Mouse (Mus musculus) midbrain, embryonic 12.5 days (tissue): Measurements from ENCODE around the gene Ccnq. TPM values are rescaled to one million over a fixed set of nuclear protein-coding genes. Genes with fewer than 3 reads are reported as not detected.
"Not testable (repeated sequence)": the region's sequence is repeated elsewhere in the genome, so short reads cannot be mapped to it uniquely, and the experiment has no call there.

Experiments used
- ATAC-seq: fragments of 200-750 bp; cut with Nextera tagmentation; 2 replicates; pipeline ENCODE4 v1.8.0; 2017; ENCODE audit warnings: low read depth, moderate TSS enrichment, moderate library complexity; ENCODE audit not compliant: low FRiP score
- H3K27ac ChIP-seq: fragments of 300-500 bp; sonication (generic); replicated peaks from 2 replicates; pipeline ENCODE4 v1.5.1; 2016; ENCODE audit warnings: mild to moderate bottlenecking
- H3K27me3 ChIP-seq: fragments of 300-500 bp; sonication (generic); 2 replicates; pipeline ENCODE4 v1.6.1; 2016; ENCODE audit warnings: mild to moderate bottlenecking
- H3K36me3 ChIP-seq: fragments of 300-500 bp; sonication (generic); 2 replicates; pipeline ENCODE4 v1.6.1; 2016
- H3K4me1 ChIP-seq: fragments of 300-500 bp; sonication (generic); 2 replicates; pipeline ENCODE4 v1.6.1; 2016
- H3K4me2 ChIP-seq: fragments of 300-500 bp; sonication (generic); replicated peaks from 2 replicates; pipeline ENCODE4 v1.6.1; 2016; ENCODE audit warnings: mild to moderate bottlenecking, moderate library complexity
- H3K4me3 ChIP-seq: fragments of 300-500 bp; sonication (generic); 2 replicates; pipeline ENCODE4 v1.5.1; 2016; ENCODE audit warnings: mild to moderate bottlenecking
- H3K9ac ChIP-seq: fragments of 300-500 bp; sonication (generic); replicated peaks from 2 replicates; pipeline ENCODE4 v1.6.1; 2016; ENCODE audit warnings: mild to moderate bottlenecking, moderate library complexity
- H3K9me3 ChIP-seq: fragments of 300-500 bp; sonication (generic); 2 replicates; pipeline ENCODE4 v1.6.1; 2016; ENCODE audit warnings: mild to moderate bottlenecking
- WGBS: fragments of 180-500 bp; shearing (Covaris S2); methylation state at CpG from one replicate; pipeline ENCODE4 v1.1.7; 2016; 5-methylcytosine and 5-hydroxymethylcytosine counted together
- polyA plus RNA-seq: library from polyadenylated mRNA; unstranded; fragments of >200 nt; fragmentation: Nextera tagmentation; extraction: Ambion mirVana; gene quantifications from 2 replicates; pipeline ENCODE4 v1.2.1, GENCODE M21; 2016

Ccnq gene
- polyA plus RNA-seq, 1 experiment from 2014 or later, result 35.6 TPM

DNA sequence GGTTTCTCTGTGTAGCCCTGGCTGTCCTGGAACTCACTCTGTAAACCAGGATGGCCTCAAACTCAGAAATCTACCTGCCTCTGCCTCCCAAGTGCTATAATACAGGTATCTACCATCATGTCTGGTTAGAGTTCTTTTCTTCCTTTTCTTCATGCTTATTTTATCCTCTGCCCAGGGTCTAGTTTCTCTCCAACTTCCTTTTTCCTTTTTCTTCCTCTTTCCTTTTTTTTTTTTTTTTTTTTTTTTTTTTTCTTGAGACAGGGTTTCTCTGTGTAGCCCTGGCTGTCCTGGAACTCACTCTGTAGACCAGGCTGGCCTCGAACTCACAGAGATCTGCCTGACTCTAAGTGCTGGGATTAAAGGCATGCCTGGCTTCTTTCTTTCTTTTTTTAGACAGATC lies 2.6 kb upstream of the Ccnq start:
- ATAC-seq, H3K36me3 ChIP-seq, H3K4me2 ChIP-seq, H3K27me3 ChIP-seq, H3K27ac ChIP-seq, H3K4me3 ChIP-seq, H3K9ac ChIP-seq, H3K9me3 ChIP-seq: not testable (repeated sequence)
- 76% methylated on average over 1 of the region's 1 CpGs for WGBS
- peaks cover 10% of the 10 kb centered on the region for H3K4me1 ChIP-seq

DNA sequence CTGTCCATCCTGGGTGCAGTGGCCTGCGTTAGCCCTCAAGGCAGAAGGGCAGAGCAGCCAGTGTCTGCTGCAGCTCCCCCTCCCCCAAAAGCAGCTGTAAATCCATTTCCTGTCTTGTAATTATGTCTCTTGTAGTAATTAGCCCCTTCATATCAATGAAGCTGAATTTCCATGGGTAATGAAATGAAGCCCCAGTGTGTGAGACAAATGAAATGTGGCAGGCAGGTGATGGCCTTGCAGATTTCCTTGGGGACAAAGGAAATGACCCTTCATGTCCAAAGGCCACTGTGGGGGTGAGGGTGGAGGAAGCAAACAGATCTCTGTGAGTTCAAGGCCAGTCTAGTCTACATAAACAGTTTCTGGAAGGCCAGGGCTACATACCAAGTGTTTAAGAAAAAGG lies 1.7 kb upstream of the Ccnq start:
- peaks cover 6% of the 10 kb centered on the region for H3K4me1 ChIP-seq
- no peaks in the 10 kb centered on the region for H3K9me3 ChIP-seq
- H3K27ac ChIP-seq, result no peak overlapping the region
- H3K36me3 ChIP-seq, result no peaks in the 10 kb centered on the region; the same call in 1 of the 2 replicates
- H3K9ac ChIP-seq, result no peak overlapping the region
- H3K4me3 ChIP-seq, result no peak overlapping the region
- no peak for ATAC-seq
- WGBS, result 92% methylated on average over 1 of the region's 1 CpGs
- no peak overlapping the region for H3K4me2 ChIP-seq
- H3K27me3 ChIP-seq, result no peaks in the 10 kb centered on the region

DNA sequence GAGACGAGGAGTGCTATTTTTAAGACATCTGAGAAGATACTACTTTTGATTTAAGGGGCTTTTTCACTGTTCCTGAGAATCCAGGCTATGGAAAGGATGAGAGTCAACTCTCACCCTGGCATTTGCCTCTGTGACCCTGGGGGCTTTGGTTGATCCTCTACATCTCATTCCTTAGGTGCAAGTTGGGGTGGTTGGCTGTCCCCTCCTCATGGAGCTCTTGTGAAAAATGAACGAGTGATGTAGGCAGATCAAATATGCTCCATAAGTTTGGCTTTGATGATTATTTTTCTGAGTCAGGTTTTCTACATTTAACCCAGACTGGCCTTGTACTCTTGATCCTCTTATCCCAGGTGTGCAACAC lies 294 bp upstream of the Ccnq start:
- H3K4me1 ChIP-seq, result peaks cover 6% of the 10 kb centered on the region
- 13% methylated on average over 2 of the region's 2 CpGs for WGBS
- H3K27ac ChIP-seq, result peak overlapping the region; percentile 54; the same call in 1 of the 2 replicates
- H3K27me3 ChIP-seq, result no peaks in the 10 kb centered on the region
- ATAC-seq, result 0 out of 2 replicates have a peak, but pooled peaks have one; percentile 23
- no peaks in the 10 kb centered on the region; the same call in 1 of the 2 replicates for H3K36me3 ChIP-seq
- H3K9ac ChIP-seq, result peak overlapping the region; percentile 65
- H3K9me3 ChIP-seq, result no peaks in the 10 kb centered on the region
- H3K4me3 ChIP-seq, result peak overlapping the region; percentile 52
- peak overlapping the region; percentile 73 for H3K4me2 ChIP-seq

DNA sequence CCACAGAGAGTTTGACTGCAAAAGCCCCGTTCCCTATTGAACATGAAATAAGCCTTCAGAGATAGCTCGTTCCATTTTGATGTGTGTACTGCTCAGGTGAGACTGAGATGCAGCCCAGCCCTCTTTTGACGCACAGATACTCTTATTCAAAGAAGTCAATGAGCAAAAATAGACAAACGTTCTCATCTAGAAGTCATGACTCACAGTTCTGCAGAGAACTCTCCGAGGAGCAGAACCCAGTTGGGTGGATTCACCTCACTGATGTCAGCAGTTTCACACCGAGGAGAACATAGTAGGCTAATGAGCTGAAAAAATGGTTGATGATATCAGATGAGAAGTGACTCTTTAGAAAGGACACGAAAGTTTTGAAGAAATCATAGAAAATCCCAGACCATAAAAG lies 5.3 kb downstream of the Ccnq start:
- ATAC-seq, result no peak
- no peaks in the 10 kb centered on the region; the same call in 1 of the 2 replicates for H3K36me3 ChIP-seq
- no peak overlapping the region for H3K4me2 ChIP-seq
- H3K9me3 ChIP-seq, result no peaks in the 10 kb centered on the region
- no peaks in the 10 kb centered on the region for H3K27me3 ChIP-seq
- H3K4me1 ChIP-seq, result peaks cover 15% of the 10 kb centered on the region
- no peak overlapping the region for H3K4me3 ChIP-seq
- WGBS, result 91% methylated on average over 7 of the region's 7 CpGs
- H3K27ac ChIP-seq, result no peak overlapping the region
- H3K9ac ChIP-seq, result no peak overlapping the region

DNA sequence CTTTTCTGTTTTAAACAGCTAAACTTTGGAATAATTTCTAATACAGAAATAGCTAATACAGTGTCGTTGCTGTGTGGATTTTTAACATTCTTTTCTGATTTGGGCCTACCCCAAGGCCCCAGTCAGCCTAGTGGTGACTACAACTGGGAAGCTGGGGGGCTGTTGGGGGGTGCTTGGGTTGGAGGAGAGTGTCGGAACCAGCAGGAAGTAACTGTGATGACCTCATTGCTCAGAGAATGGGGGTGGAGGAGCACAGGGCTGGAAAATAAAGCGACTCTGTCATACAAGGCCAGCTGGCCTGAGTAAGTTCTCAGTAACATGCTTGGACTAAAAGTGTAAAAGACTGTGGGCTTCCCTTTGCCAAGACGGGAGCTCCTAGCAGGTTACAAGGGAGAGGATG lies 6.1 kb downstream of the Ccnq start:
- H3K4me2 ChIP-seq, result no peak overlapping the region
- H3K27me3 ChIP-seq, result 0 out of 2 replicates have a peak, but pooled peaks cover 2% of the 10 kb centered on the region
- H3K9ac ChIP-seq, result no peak overlapping the region
- ATAC-seq, result no peak
- H3K4me1 ChIP-seq, result peaks cover 9% of the 10 kb centered on the region; the same call in 1 of the 2 replicates
- H3K4me3 ChIP-seq, result no peak overlapping the region
- no peaks in the 10 kb centered on the region for H3K9me3 ChIP-seq
- H3K36me3 ChIP-seq, result no peaks in the 10 kb centered on the region; the same call in 1 of the 2 replicates
- no peak overlapping the region for H3K27ac ChIP-seq
- WGBS, result 75% methylated on average over 4 of the region's 4 CpGs

DNA sequence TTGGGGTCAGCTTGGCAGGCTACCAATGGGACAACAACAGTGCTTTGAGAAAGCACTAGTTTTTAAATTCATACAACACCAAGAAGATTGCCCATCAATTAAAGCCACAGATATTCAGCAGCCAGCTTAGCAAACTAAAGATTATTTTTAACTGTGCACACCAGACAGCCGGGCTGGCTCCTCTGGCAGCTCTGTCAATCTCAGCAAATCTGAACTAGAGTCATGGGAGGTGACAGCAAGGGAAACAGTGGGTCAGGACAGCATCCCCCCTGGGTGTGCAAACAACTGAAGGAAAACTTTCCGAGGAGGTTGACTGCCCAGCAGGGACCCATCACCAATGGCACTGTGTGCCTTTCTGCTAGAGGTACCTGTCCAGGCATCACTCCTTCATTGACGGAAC lies 9.1 kb downstream of the Ccnq start:
- no peaks in the 10 kb centered on the region for H3K36me3 ChIP-seq
- no peak for ATAC-seq
- 0 out of 2 replicates have a peak, but pooled peaks cover 14% of the 10 kb centered on the region for H3K27me3 ChIP-seq
- H3K9ac ChIP-seq, result no peak overlapping the region; the same call in 1 of the 2 replicates
- H3K27ac ChIP-seq, result peak overlapping the region; percentile 25
- no peaks in the 10 kb centered on the region for H3K9me3 ChIP-seq
- WGBS, result 77% methylated on average over 3 of the region's 3 CpGs
- no peak overlapping the region for H3K4me3 ChIP-seq
- peaks cover 12% of the 10 kb centered on the region for H3K4me1 ChIP-seq
- H3K4me2 ChIP-seq, result no peak overlapping the region

DNA sequence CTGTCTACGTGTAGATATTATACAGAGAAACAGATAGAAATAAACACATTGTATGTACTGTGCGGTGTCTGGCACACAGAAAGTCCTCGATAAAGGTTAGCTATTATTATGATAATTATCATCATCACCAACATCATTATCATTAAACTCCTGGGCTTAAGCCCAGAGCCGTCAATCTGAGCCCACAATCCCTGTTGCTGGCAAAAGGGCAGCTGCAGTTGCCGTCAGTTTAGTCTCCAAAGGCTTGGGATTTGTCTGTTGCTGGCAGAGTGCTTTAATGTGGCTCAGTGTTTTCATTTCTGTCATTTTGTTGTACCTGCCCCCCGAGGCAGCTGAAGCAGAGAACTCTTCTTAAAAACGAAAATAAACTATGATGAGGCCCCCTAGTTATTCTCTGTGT lies 9.6 kb downstream of the Ccnq start:
- H3K9ac ChIP-seq, result no peak overlapping the region
- H3K9me3 ChIP-seq, result no peaks in the 10 kb centered on the region
- peaks cover 17% of the 10 kb centered on the region for H3K4me1 ChIP-seq
- H3K4me3 ChIP-seq, result no peak overlapping the region
- no peaks in the 10 kb centered on the region for H3K36me3 ChIP-seq
- H3K27ac ChIP-seq, result peak overlapping the region; percentile 25
- WGBS, result 40% methylated on average over 7 of the region's 7 CpGs
- H3K27me3 ChIP-seq, result 0 out of 2 replicates have a peak, but pooled peaks cover 14% of the 10 kb centered on the region
- no peak for ATAC-seq
- H3K4me2 ChIP-seq, result no peak overlapping the region

DNA sequence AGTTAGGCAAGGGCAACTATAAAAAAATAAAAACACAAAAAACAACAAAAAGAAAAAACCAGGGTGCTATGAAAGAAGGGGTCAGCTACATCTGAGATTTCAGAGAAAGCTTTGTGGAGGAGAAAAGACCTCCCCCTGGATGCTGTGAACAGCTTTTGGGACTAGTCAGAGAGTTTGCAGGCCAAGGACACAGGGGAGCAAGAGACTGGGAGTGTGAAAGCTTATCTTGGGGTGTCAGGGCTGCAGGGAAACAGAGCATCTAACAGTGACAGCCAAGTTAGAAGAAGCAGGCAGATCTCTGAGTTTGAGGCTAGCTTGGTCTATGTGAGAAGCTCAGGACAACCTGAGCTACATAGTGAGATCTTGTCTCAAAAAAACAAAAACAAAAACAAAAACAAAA lies 12.2 kb downstream of the Ccnq start:
- no peak for ATAC-seq
- peaks cover 35% of the 10 kb centered on the region for H3K27me3 ChIP-seq
- peaks cover 28% of the 10 kb centered on the region for H3K4me1 ChIP-seq

DNA sequence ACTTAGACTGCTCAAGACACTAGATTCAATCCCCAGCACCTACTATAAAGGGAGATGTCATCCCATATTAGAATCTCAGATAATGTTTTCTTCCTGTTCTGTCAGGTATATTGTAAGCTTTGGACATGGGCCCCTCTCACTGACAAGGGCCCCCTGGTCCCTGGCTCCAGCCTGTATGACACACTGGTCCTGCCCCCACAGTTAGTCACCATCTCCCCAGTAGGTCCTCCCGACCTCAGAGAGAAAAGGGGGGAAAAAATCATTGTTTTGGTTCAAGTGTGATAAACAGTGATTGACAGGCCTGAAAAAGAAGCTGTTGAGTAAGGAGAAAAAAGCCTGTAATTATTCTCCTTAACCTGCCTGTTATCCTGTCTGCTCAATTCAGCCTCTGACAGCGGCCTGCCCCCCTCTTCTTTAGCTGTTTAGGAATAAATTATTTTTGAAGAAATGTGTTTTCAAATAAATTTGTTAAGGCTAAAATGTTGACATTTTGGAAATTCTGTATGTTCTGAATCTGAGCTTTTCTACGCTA lies 14.6 kb downstream of the Ccnq start:
- 37% methylated on average over 3 of the region's 3 CpGs for WGBS
- H3K4me3 ChIP-seq, result no peak overlapping the region
- H3K27ac ChIP-seq, result no peak overlapping the region
- ATAC-seq, result peak; percentile 74; the same call in 1 of the 2 replicates
- peaks cover 19% of the 10 kb centered on the region for H3K4me1 ChIP-seq
- H3K4me2 ChIP-seq, result 0 out of 2 replicates have a peak overlapping the region, but pooled peaks have one; percentile 4
- H3K9ac ChIP-seq, result no peak overlapping the region
- H3K27me3 ChIP-seq, result peaks cover 35% of the 10 kb centered on the region
- H3K9me3 ChIP-seq, result no peaks in the 10 kb centered on the region
- H3K36me3 ChIP-seq, result no peaks in the 10 kb centered on the region

More for the DNA sequence above, 12.2 kb downstream of the Ccnq start:
- Histone ChIP-seq H3K9me3 (no peaks in the 10 kb centered on the region), H3K4me2 (no peak overlapping the region), H3K9ac (no peak overlapping the region), H3K36me3 (no peaks in the 10 kb centered on the region), H3K4me3 (no peak overlapping the region), H3K27ac (no peak overlapping the region)

DNA sequence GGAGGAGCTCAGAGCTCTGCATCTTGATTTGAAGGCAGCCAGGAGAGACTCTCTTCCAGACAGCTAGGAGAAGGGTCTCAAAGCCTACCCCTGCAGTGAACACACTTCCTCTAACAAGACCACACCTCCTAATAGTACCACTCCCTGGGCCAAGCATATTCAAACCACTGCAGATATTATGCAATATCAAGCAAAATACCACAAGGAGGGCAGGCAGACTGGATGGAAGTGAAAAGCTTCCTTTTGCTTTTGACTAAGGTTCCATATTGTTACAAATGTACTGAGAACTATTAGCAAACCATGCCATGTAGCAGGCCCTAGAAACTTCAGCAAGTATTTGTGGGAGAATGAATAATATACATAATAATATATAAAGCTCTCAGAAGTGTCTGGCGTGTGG lies 16.4 kb downstream of the Ccnq start:
- no peak overlapping the region for H3K27ac ChIP-seq
- no peak overlapping the region for H3K4me2 ChIP-seq
- no peak overlapping the region for H3K4me3 ChIP-seq
- peaks cover 31% of the 10 kb centered on the region for H3K27me3 ChIP-seq
- 91% methylated on average over 1 of the region's 1 CpGs for WGBS
- no peak for ATAC-seq
- no peak overlapping the region for H3K9ac ChIP-seq
- no peaks in the 10 kb centered on the region for H3K9me3 ChIP-seq
- peaks cover 19% of the 10 kb centered on the region for H3K4me1 ChIP-seq
- H3K36me3 ChIP-seq, result no peaks in the 10 kb centered on the region

DNA sequence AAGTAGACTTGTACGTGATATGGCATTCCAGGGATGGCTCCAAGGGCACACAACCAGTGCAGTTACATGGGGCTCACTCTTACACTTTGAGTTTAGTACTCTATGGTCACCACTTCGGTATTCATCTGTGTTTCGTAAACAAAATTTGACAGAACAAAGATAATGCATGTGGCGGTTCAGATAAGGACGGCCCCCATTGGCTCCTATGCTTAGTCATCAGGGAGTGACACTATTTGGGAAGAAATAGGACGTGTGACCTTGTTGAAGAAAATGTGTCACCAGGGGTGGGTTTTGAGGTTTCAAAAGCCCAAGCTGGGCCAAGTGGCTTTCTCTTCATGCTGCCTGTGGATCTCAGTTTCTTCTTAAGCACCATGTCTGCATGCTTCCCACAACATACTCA lies 18.9 kb downstream of the Ccnq start:
- no peak overlapping the region for H3K4me3 ChIP-seq
- no peak overlapping the region for H3K27ac ChIP-seq
- peaks cover 21% of the 10 kb centered on the region for H3K27me3 ChIP-seq
- ATAC-seq, result no peak
- H3K36me3 ChIP-seq, result no peaks in the 10 kb centered on the region
- H3K9ac ChIP-seq, result no peak overlapping the region
- no peaks in the 10 kb centered on the region for H3K9me3 ChIP-seq
- WGBS, result 91% methylated on average over 6 of the region's 6 CpGs
- peaks cover 17% of the 10 kb centered on the region for H3K4me1 ChIP-seq
- H3K4me2 ChIP-seq, result no peak overlapping the region

DNA sequence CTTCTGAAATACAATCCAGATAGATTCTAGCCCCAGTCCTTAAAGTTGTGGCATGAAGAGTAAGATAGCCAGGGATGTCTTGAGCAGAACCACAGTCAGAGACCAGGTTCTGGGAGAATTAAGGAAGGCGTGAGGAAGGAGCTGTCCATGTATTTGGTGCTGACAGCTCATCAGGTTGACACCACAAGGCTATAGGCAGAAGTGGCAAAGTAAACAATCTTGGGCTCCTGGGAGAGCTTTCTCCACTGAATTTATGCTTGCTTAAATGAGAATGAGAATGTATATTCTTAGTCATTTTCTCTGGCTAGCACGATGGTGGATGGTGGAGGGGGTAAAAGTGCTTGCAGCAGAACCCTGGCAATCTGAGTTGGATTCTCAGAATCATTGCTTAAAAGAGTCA lies 20.6 kb downstream of the Ccnq start:
- no peak overlapping the region for H3K9ac ChIP-seq
- no peak for ATAC-seq
- H3K4me1 ChIP-seq, result 0 out of 2 replicates have a peak, but pooled peaks cover under 1% of the 10 kb centered on the region
- no peak overlapping the region for H3K4me2 ChIP-seq
- no peaks in the 10 kb centered on the region for H3K9me3 ChIP-seq
- no peak overlapping the region for H3K4me3 ChIP-seq
- H3K27ac ChIP-seq, result no peak overlapping the region
- no peaks in the 10 kb centered on the region for H3K36me3 ChIP-seq
- H3K27me3 ChIP-seq, result peaks cover 14% of the 10 kb centered on the region
- WGBS, result 35% methylated on average over 2 of the region's 2 CpGs

DNA sequence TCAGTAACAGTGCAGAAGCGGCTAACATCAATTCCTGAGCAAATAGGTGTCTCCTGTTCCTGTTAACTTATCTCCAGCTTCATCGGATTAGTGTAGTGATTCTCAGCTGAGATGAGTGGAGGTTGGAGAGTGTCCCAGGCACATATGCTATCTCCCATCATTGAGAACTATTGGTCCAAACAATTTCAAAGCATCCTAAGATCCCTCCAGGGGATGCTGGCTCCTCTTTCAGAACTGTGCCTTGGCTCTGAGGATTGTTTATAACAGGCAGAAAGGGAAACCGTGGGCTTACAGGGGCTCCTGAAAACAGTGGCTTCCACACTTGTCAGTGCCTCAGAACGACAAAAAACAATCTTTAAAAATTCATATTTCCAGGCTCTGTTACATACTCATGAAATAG lies 23.5 kb downstream of the Ccnq start:
- H3K9me3 ChIP-seq, result no peaks in the 10 kb centered on the region
- H3K36me3 ChIP-seq, result no peaks in the 10 kb centered on the region
- no peaks in the 10 kb centered on the region for H3K4me1 ChIP-seq
- peaks cover 3% of the 10 kb centered on the region; the same call in 1 of the 2 replicates for H3K27me3 ChIP-seq
- H3K9ac ChIP-seq, result no peak overlapping the region
- H3K27ac ChIP-seq, result no peak overlapping the region
- WGBS, result 79% methylated on average over 4 of the region's 4 CpGs
- no peak overlapping the region for H3K4me2 ChIP-seq
- H3K4me3 ChIP-seq, result no peak overlapping the region
- no peak for ATAC-seq
